Mouse (Mus musculus): ENCODE measurements around the gene Dnm1. TPM values are rescaled to one million over a fixed set of nuclear protein-coding genes. Genes with fewer than 3 reads are reported as not detected.
"Not testable (repeated sequence)": the region's sequence is repeated elsewhere in the genome, so short reads cannot be mapped to it uniquely, and the experiment has no call there.

The Dnm1 gene
- polyA plus RNA-seq, 1 experiment from 2014 or later: 4.7 TPM

DNA sequence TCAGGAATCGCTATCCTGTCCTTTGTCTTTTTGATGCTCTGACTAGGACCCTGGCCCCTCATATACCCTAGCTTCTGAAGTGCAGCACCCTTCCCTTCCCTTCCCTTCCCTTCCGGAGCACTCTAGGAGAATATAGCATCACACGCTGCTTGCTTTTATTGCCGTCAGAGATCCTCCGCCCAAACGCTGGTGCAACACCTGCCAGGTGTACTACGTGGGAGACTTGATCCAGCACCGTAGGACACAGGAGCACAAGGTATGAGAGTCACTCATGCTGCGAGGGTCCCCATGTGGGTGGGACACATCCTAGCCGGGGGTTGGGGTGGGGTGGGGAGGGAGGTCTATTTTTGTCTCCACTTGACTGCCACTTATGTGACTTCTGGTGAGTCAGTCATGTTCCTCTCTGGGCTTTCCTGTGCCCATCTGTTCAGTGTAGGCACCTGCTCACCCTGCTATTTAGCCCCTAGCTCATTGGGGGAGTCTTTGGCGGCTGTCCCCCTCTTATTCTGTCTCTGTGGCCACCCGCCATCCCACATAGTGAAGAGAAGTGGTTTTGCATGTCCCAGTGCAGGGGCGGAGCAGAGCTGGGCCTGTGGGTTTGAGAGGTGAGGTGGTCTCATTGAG lies 22.3 kb upstream of the Dnm1 start:
- WGBS: 55% methylated on average over 13 of the region's 13 CpGs
- Histone ChIP-seq H3K9ac (ENCODE audit: low read length) (no peak overlapping the region; the same call in 1 of the 2 replicates), H3K27ac (replicated peaks in 1 of 2; ENCODE audit: control insufficient read depth in 1 of 2, insufficient read depth in 1 of 2, low read depth in 2 of 2, low read length in 2 of 2) (no peak overlapping the region), H3K9me3 (ENCODE audit: control insufficient read depth, low read length) (no peaks in the 10 kb centered on the region), H3K27me3 (ENCODE audit: control insufficient read depth, insufficient read depth, low read length) (no peaks in the 10 kb centered on the region), H3K36me3 (ENCODE audit: control insufficient read depth, insufficient read depth, low read length) (peaks cover 85% of the 10 kb centered on the region), H3K4me2 (ENCODE audit: low read length) (no peak overlapping the region), H3K4me3 (ENCODE audit: control insufficient read depth in 1 of 2, insufficient read depth in 1 of 2, low read depth in 1 of 2, low read length in 2 of 2) (no peak overlapping the region), H3K4me1 (ENCODE audit: control insufficient read depth in 2 of 2, insufficient read depth in 2 of 2, low read length in 2 of 2) (peaks cover 4 to 13% of the 10 kb centered on the region in 2 experiments)
- no peak for ATAC-seq (ENCODE audit: insufficient number of reproducible peaks, insufficient read depth, low FRiP score, low read depth)

DNA sequence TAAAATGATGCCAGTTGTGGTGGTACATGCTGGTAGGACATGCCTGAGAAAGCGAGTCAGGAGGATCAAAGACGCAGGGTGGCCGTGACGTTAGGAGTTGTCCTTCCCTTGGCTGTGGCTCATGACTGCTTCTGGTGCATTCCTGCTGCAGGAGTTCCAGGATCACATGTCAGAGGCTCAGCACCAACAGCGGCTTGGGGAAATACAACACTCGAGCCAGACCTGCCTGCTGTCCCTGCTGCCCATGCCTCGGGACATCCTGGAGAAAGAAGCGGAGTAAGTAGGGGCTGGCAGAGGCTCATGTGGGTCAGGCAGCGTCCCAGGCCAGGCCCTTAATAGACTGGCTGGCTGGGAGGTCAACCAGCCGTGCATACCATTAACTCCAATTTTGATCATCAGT lies 21.1 kb upstream of the Dnm1 start:
- Histone ChIP-seq H3K9ac (ENCODE audit: low read length) (no peak overlapping the region), H3K36me3 (ENCODE audit: control insufficient read depth, insufficient read depth, low read length) (peaks cover 93% of the 10 kb centered on the region), H3K27ac (replicated peaks in 1 of 2; ENCODE audit: control insufficient read depth in 1 of 2, insufficient read depth in 1 of 2, low read depth in 2 of 2, low read length in 2 of 2) (no peak overlapping the region), H3K9me3 (ENCODE audit: control insufficient read depth, low read length) (no peaks in the 10 kb centered on the region), H3K27me3 (ENCODE audit: control insufficient read depth, insufficient read depth, low read length) (no peaks in the 10 kb centered on the region), H3K4me3 (ENCODE audit: control insufficient read depth in 1 of 2, insufficient read depth in 1 of 2, low read depth in 1 of 2, low read length in 2 of 2) (no peak overlapping the region), H3K4me2 (ENCODE audit: low read length) (no peak overlapping the region), H3K4me1 (ENCODE audit: control insufficient read depth in 2 of 2, insufficient read depth in 2 of 2, low read length in 2 of 2) (peaks cover 4 to 13% of the 10 kb centered on the region in 2 experiments)
- ATAC-seq (ENCODE audit: insufficient number of reproducible peaks, insufficient read depth, low FRiP score, low read depth): no peak
- WGBS: 65% methylated on average over 10 of the region's 10 CpGs

DNA sequence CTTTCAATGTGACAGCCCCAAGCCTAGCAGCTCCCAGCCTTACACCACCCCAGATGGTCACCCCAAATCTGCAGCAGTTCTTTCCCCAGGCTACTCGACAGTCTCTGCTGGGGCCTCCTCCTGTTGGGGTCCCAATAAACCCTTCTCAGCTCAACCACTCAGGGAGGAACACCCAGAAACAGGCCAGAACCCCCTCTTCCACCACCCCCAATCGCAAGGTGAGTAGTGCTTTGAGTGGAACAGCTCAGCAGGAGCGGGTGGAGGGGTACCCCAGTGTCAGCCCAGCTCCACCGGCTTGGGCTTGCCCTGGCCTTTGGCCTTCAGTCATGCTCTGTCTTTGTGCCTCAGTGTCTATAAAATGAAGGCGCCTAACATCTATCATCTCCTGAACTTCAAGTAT lies 14.2 kb upstream of the Dnm1 start:
- no peaks in the 10 kb centered on the region for H3K9me3 ChIP-seq (ENCODE audit: control insufficient read depth, low read length)
- no peak for ATAC-seq (ENCODE audit: insufficient number of reproducible peaks, insufficient read depth, low FRiP score, low read depth)
- H3K4me3 ChIP-seq (ENCODE audit: control insufficient read depth in 1 of 2, insufficient read depth in 1 of 2, low read depth in 1 of 2, low read length in 2 of 2): no peak overlapping the region
- H3K4me2 ChIP-seq (ENCODE audit: low read length): no peak overlapping the region
- WGBS: 92% methylated on average over 5 of the region's 5 CpGs
- no peak overlapping the region for H3K27ac ChIP-seq (replicated peaks in 1 of 2; ENCODE audit: control insufficient read depth in 1 of 2, insufficient read depth in 1 of 2, low read depth in 2 of 2, low read length in 2 of 2)
- peaks cover 79% of the 10 kb centered on the region for H3K36me3 ChIP-seq (ENCODE audit: control insufficient read depth, insufficient read depth, low read length)
- H3K9ac ChIP-seq (ENCODE audit: low read length): no peak overlapping the region
- no peaks in the 10 kb centered on the region for H3K27me3 ChIP-seq (ENCODE audit: control insufficient read depth, insufficient read depth, low read length)
- peaks cover 6 to 9% of the 10 kb centered on the region in 2 experiments for H3K4me1 ChIP-seq (ENCODE audit: control insufficient read depth in 2 of 2, insufficient read depth in 2 of 2, low read length in 2 of 2)

DNA sequence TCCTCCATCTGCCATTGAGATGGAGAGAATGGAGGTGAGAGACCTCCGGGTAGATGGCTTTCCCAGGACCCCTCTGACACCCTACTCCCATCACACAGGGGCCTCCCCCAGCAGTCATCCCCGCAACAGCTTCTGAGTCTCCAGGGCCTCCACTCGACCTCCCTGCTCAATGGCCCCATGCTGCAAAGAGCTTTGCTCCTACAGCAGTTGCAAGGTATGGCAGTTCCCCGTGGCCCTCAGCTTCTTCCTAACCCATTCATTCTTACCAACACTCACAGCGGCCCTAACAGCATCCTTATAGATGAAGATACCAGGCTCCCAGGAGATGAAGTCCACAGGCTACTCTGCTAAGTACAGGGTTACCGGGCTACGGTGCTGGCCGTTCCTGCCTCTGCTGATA lies 11.0 kb upstream of the Dnm1 start:
- 78% methylated on average over 8 of the region's 8 CpGs for WGBS
- peaks cover 47% of the 10 kb centered on the region for H3K36me3 ChIP-seq (ENCODE audit: control insufficient read depth, insufficient read depth, low read length)
- peak overlapping the region; percentile 78; the same call in 1 of the 2 replicates for H3K9ac ChIP-seq (ENCODE audit: low read length)
- H3K9me3 ChIP-seq (ENCODE audit: control insufficient read depth, low read length): no peaks in the 10 kb centered on the region
- no peaks in the 10 kb centered on the region; the same call in 1 of the 2 replicates for H3K27me3 ChIP-seq (ENCODE audit: control insufficient read depth, insufficient read depth, low read length)
- H3K27ac ChIP-seq (replicated peaks in 1 of 2; ENCODE audit: control insufficient read depth in 1 of 2, insufficient read depth in 1 of 2, low read depth in 2 of 2, low read length in 2 of 2): no peak overlapping the region; a peak in 1 of 4 replicates
- H3K4me2 ChIP-seq (ENCODE audit: low read length): peak overlapping the region; percentile 79
- H3K4me1 ChIP-seq (ENCODE audit: control insufficient read depth in 2 of 2, insufficient read depth in 2 of 2, low read length in 2 of 2): peaks cover 11 to 21% of the 10 kb centered on the region in 2 experiments
- no peak for ATAC-seq (ENCODE audit: insufficient number of reproducible peaks, insufficient read depth, low FRiP score, low read depth)
- H3K4me3 ChIP-seq (ENCODE audit: control insufficient read depth in 1 of 2, insufficient read depth in 1 of 2, low read depth in 1 of 2, low read length in 2 of 2): peak overlapping the region; percentile 69 to 80; a peak in 2 of 4 replicates

DNA sequence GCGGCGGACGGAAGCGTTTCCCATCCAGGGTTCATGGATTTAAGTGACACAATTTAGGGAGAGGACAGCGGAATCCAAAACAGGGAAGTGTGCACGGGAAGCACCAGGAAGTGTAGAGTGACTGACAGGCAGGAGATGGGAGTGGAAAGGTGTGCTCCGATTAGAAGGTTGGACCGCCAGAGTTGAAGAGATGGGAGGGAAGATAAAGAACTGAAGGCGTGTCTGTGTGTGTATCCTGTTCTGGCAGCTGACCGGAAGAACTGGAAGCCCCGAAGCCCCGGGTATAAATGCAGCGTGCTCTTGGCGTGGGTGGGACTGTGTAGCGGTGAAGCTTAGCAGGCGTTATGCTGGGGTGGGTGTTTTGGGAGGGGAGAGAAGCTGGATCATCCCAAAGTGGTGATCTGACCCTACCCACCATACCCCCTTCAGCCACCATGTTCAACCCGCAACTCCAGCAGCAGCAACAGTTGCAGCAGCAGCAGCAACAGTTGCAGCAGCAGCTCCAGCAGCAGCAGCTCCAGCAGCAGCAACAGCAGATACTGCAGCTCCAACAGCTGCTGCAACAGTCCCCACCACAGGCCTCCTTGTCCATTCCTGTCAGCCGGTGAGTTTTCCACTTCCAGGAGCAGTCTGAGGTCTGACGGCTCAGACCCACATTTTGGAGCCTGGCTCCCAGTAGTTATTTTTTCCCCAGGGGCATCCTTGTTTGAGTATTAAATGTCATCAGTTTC lies 10.4 kb upstream of the Dnm1 start:
- Histone ChIP-seq H3K4me3 (ENCODE audit: control insufficient read depth in 1 of 2, insufficient read depth in 1 of 2, low read depth in 1 of 2, low read length in 2 of 2) (peak overlapping the region; percentile 69 to 80), H3K27ac (replicated peaks in 1 of 2; ENCODE audit: control insufficient read depth in 1 of 2, insufficient read depth in 1 of 2, low read depth in 2 of 2, low read length in 2 of 2) (peak overlapping the region; percentile 76 to 79), H3K9ac (ENCODE audit: low read length) (peak overlapping the region; percentile 78), H3K4me2 (ENCODE audit: low read length) (peak overlapping the region; percentile 79), H3K9me3 (ENCODE audit: control insufficient read depth, low read length) (no peaks in the 10 kb centered on the region), H3K36me3 (ENCODE audit: control insufficient read depth, insufficient read depth, low read length) (peaks cover 43% of the 10 kb centered on the region), H3K4me1 (ENCODE audit: control insufficient read depth in 2 of 2, insufficient read depth in 2 of 2, low read length in 2 of 2) (peaks cover 11 to 21% of the 10 kb centered on the region in 2 experiments), H3K27me3 (ENCODE audit: control insufficient read depth, insufficient read depth, low read length) (no peaks in the 10 kb centered on the region; the same call in 1 of the 2 replicates)
- no peak for ATAC-seq (ENCODE audit: insufficient number of reproducible peaks, insufficient read depth, low FRiP score, low read depth)
- 6% methylated on average over 19 of the region's 19 CpGs for WGBS

DNA sequence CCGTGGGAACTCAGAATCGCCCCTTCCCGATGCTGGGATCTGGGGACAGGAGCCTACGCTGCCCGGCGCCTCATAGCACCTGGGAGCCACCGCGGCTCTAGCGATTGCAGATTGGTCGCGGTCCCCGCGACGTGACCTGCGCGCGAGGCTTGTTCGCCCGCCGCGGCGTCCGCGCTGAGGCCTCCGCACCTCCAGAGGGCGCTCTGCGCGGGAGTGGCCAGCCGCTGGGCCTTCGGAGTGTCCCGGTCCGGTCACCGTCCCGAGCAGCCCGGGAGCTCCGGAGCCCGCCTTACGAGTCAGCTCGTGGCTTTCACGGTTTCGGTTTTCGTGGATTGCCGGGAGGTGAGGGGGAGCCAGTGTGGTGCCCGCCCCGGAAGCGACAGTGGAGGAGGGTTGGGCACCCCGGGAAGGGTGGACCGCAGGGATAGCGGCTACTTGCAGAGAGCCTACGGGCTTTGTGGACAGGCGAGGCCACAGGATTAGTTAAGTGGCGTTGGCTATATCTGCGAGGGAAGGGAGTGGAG lies 9.7 kb upstream of the Dnm1 start:
- WGBS: under 1% methylated on average over 51 of the region's 53 CpGs
- peaks cover 36% of the 10 kb centered on the region for H3K36me3 ChIP-seq (ENCODE audit: control insufficient read depth, insufficient read depth, low read length)

DNA sequence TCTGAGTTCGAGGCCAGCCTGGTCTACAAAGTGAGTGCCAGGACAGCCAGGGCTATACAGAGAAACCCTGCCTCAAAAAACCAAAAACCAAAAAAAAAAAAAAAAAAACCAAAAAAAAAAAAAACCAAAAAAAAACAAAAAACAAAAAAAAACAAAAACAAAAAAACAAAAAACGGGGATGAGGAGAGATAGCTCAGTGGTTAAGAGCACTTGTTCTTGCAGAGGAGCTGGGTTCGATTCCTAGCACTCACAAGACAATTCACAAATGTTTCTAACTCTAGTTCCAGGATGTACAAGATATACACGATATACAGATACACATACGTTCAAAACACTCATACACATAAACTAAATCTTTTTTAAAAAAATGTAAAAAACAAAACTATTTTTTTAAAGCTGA lies 9.1 kb upstream of the Dnm1 start:
- Histone ChIP-seq H3K9ac (ENCODE audit: low read length) (peak overlapping the region; percentile 78), H3K4me2 (ENCODE audit: low read length) (peak overlapping the region; percentile 79), H3K4me1 (ENCODE audit: control insufficient read depth in 2 of 2, insufficient read depth in 2 of 2, low read length in 2 of 2) (peaks cover 11 to 21% of the 10 kb centered on the region in 2 experiments), H3K36me3 (ENCODE audit: control insufficient read depth, insufficient read depth, low read length) (peaks cover 30% of the 10 kb centered on the region), H3K27ac (replicated peaks in 1 of 2; ENCODE audit: control insufficient read depth in 1 of 2, insufficient read depth in 1 of 2, low read depth in 2 of 2, low read length in 2 of 2) (peak overlapping the region in 1 of 2 experiments; percentile 76; a peak in 2 of 4 replicates), H3K4me3 (ENCODE audit: control insufficient read depth in 1 of 2, insufficient read depth in 1 of 2, low read depth in 1 of 2, low read length in 2 of 2) (peak overlapping the region; percentile 69 to 80)
- not testable (repeated sequence) for H3K27me3 ChIP-seq (ENCODE audit: control insufficient read depth, insufficient read depth, low read length); ATAC-seq (ENCODE audit: insufficient number of reproducible peaks, insufficient read depth, low FRiP score, low read depth); H3K9me3 ChIP-seq (ENCODE audit: control insufficient read depth, low read length)
- 39% methylated on average over 5 of the region's 5 CpGs for WGBS

More for the DNA sequence above, 9.7 kb upstream of the Dnm1 start:
- H3K4me2 ChIP-seq (ENCODE audit: low read length): peak overlapping the region; percentile 79
- peak overlapping the region; percentile 76 to 79 for H3K27ac ChIP-seq (replicated peaks in 1 of 2; ENCODE audit: control insufficient read depth in 1 of 2, insufficient read depth in 1 of 2, low read depth in 2 of 2, low read length in 2 of 2)
- no peaks in the 10 kb centered on the region; the same call in 1 of the 2 replicates for H3K27me3 ChIP-seq (ENCODE audit: control insufficient read depth, insufficient read depth, low read length)
- no peaks in the 10 kb centered on the region for H3K9me3 ChIP-seq (ENCODE audit: control insufficient read depth, low read length)
- peak; percentile 77 for ATAC-seq (ENCODE audit: insufficient number of reproducible peaks, insufficient read depth, low FRiP score, low read depth)
- H3K9ac ChIP-seq (ENCODE audit: low read length): peak overlapping the region; percentile 78
- peaks cover 11 to 21% of the 10 kb centered on the region in 2 experiments for H3K4me1 ChIP-seq (ENCODE audit: control insufficient read depth in 2 of 2, insufficient read depth in 2 of 2, low read length in 2 of 2)
- H3K4me3 ChIP-seq (ENCODE audit: control insufficient read depth in 1 of 2, insufficient read depth in 1 of 2, low read depth in 1 of 2, low read length in 2 of 2): peak overlapping the region; percentile 69 to 80

Measured in heart, embryonic 14.5 days (tissue).